Mouse (Mus musculus) gastrocnemius, adult 2 months (tissue): ENCODE data around the gene 4933402D24Rik. TPM values are rescaled to one million over a fixed set of nuclear protein-coding genes. Genes with fewer than 3 reads are reported as not detected.

Source experiments
- DNase-seq: peaks from one replicate; pipeline ENCODE4 v3.0.0; 2022
- H3K27ac ChIP-seq: fragments of 200-600 bp; 2 replicates; pipeline ENCODE4 v1.8.1; 2022; ENCODE audit warnings: mild to moderate bottlenecking
- H3K4me3 ChIP-seq: fragments of 200-600 bp; 2 replicates; pipeline ENCODE4 v1.8.1; 2022; ENCODE audit warnings: mild to moderate bottlenecking, moderate library complexity
- CTCF ChIP-seq: fragments of 200-600 bp; IDR thresholded peaks from 2 replicates; pipeline ENCODE4 v1.8.1; 2022; ENCODE audit warnings: antibody characterized with exemption, mild to moderate bottlenecking, moderate library complexity
- intact Hi-C: fragments of 180-260 bp; cut with DNase I; formaldehyde crosslinking; loops from one replicate; pipeline ENCODE4 v1.15.1; 2025
- long read RNA-seq, 2 experiments: library from polyadenylated mRNA; stranded (forward); transcript quantifications; one replicate each; pipeline ENCODE4 v2.0.0; 2021
- total RNA-seq, 2 experiments: library from RNA; stranded (reverse); gene quantifications; 2 replicates each; pipeline ENCODE4 v1.2.3; 2021

Gene 4933402D24Rik
- total RNA-seq = not detected
- long read RNA-seq, experiment 1 = 0 reads
- long read RNA-seq, experiment 2 = 0 reads

- DNase-seq = no peak
- H3K27ac ChIP-seq = no peak within 1 kb of the TSS
- no peak for TF ChIP-seq CTCF
- H3K4me3 ChIP-seq = no peak within 1 kb of the TSS
- intact Hi-C loops = no loop called here
Observed at GRCm38 (mm10) chr1:63769167-63769566, at the start of gene 4933402D24Rik. Gene 4933402D24Rik (minus strand): TSS chr1:63769267.

- no peak overlapping the region for H3K27ac ChIP-seq
- TF ChIP-seq CTCF = no peak
- no peak overlapping the region for H3K4me3 ChIP-seq
- intact Hi-C loops = no loop called here
- no peak for DNase-seq
Observed at GRCm38 (mm10) chr1:63808584-63808983, 39.5 kb upstream of the 4933402D24Rik start.

GRCm38 (mm10) chr1:63805095-63805494 lies 36.0 kb upstream of the 4933402D24Rik start:
- TF ChIP-seq CTCF = no peak
- H3K27ac ChIP-seq = no peak overlapping the region
- no peak for DNase-seq
- no peak overlapping the region for H3K4me3 ChIP-seq
- intact Hi-C loops = no loop called here

- intact Hi-C loops = no loop called here
- TF ChIP-seq CTCF = no peak
- Histone ChIP-seq H3K27ac (no peak overlapping the region), H3K4me3 (no peak overlapping the region)
- no peak for DNase-seq
Observed at GRCm38 (mm10) chr1:63794326-63794725, 25.3 kb upstream of the 4933402D24Rik start.

- DNase-seq = no peak
- intact Hi-C loops = no loop called here
- Histone ChIP-seq H3K4me3 (no peak overlapping the region), H3K27ac (no peak overlapping the region)
- TF ChIP-seq CTCF = no peak
Observed at GRCm38 (mm10) chr1:63776902-63777630, 8.0 kb upstream of the 4933402D24Rik start.

- intact Hi-C loops = no loop called here
- TF ChIP-seq CTCF = no peak
- H3K27ac ChIP-seq = no peak overlapping the region
- no peak for DNase-seq
- H3K4me3 ChIP-seq = no peak overlapping the region
Observed at GRCm38 (mm10) chr1:63776396-63776795, 7.3 kb upstream of the 4933402D24Rik start.

- intact Hi-C loops = no loop called here
- no peak overlapping the region for H3K27ac ChIP-seq
- TF ChIP-seq CTCF = no peak
- H3K4me3 ChIP-seq = no peak overlapping the region
- DNase-seq = no peak
Observed at GRCm38 (mm10) chr1:63770309-63770708, 1.2 kb upstream of the 4933402D24Rik start.

- Histone ChIP-seq H3K27ac (no peak overlapping the region), H3K4me3 (no peak overlapping the region)
- intact Hi-C loops = no loop called here
- no peak for TF ChIP-seq CTCF
- peak; percentile 19 for DNase-seq
Observed at GRCm38 (mm10) chr1:63768112-63768511, 955 bp downstream of the 4933402D24Rik start.

GRCm38 (mm10) chr1:63764395-63764794 lies 4.7 kb downstream of the 4933402D24Rik start:
- Histone ChIP-seq H3K27ac (no peak overlapping the region), H3K4me3 (no peak overlapping the region)
- no peak for TF ChIP-seq CTCF
- no peak for DNase-seq
- intact Hi-C loops = loop anchor here (5.0 kb wide), 1 partner anchor 683 kb away; no protein-coding TSS in a partner anchor

- H3K27ac ChIP-seq = no peak overlapping the region
- TF ChIP-seq CTCF = no peak
- no peak for DNase-seq
- no peak overlapping the region for H3K4me3 ChIP-seq
- intact Hi-C loops = loop anchor here (5.0 kb wide), 1 partner anchor 683 kb away; no protein-coding TSS in a partner anchor
Observed at GRCm38 (mm10) chr1:63763881-63764386, 5.1 kb downstream of the 4933402D24Rik start.

GRCm38 (mm10) chr1:63763212-63763694 lies 5.8 kb downstream of the 4933402D24Rik start:
- peak; percentile 53 for TF ChIP-seq CTCF
- peak; percentile 21 for DNase-seq
- intact Hi-C loops = loop anchor here (5.0 kb wide), 1 partner anchor 684 kb away; no protein-coding TSS in a partner anchor
- Histone ChIP-seq H3K27ac (no peak overlapping the region), H3K4me3 (no peak overlapping the region)

GRCm38 (mm10) chr1:63756005-63756404 lies 13.1 kb downstream of the 4933402D24Rik start:
- Histone ChIP-seq H3K27ac (no peak overlapping the region), H3K4me3 (no peak overlapping the region)
- DNase-seq = no peak
- intact Hi-C loops = no loop called here
- TF ChIP-seq CTCF = no peak

GRCm38 (mm10) chr1:63730240-63730771 lies 38.8 kb downstream of the 4933402D24Rik start, which contains the start of the genes Mdh1b and Fastkd2:
Gene Mdh1b (minus strand): TSS chr1:63730318.
Gene Fastkd2 (plus strand): TSS chr1:63730614.
- TF ChIP-seq CTCF = peak; percentile 30
- H3K27ac ChIP-seq = peak within 1 kb of the TSS; percentile 80
- peak; percentile 85 for DNase-seq
- intact Hi-C loops = no loop called here
- H3K4me3 ChIP-seq = peak within 1 kb of the TSS; percentile 97
